Mouse (Mus musculus) lung, adult 2 months (tissue): ENCODE results near the gene Vdac2. TPM values are rescaled to one million over a fixed set of nuclear protein-coding genes. Genes with fewer than 3 reads are reported as not detected.
A peak's percentile ranks its signal among the peaks of the same experiment; 100 is the strongest.

Source experiments
- DNase-seq: peaks from one replicate; pipeline ENCODE4 v3.0.0; 2022
- H3K4me1 ChIP-seq: fragments of 200-500 bp; 2 replicates; pipeline ENCODE4 v1.6.1; 2011; ENCODE audit warnings: low read length; ENCODE audit not compliant: control insufficient read depth, insufficient read depth
- H3K4me3 ChIP-seq: fragments of 200-500 bp; replicated peaks from 2 replicates; pipeline ENCODE3; 2011; ENCODE audit warnings: low read depth, mild to moderate bottlenecking, control low read depth, low read length; ENCODE audit errors: extremely low read depth
- CTCF ChIP-seq: fragments of 200-500 bp; IDR thresholded peaks from 2 replicates; pipeline ENCODE4 v1.5.1; 2011; ENCODE audit warnings: mild to moderate bottlenecking, low read length, control low read depth; ENCODE audit not compliant: insufficient read depth
- POLR2A ChIP-seq: fragments of 200-500 bp; IDR thresholded peaks from 2 replicates; pipeline ENCODE4 v1.6.1; 2011; ENCODE audit warnings: low read depth, mild to moderate bottlenecking, control low read depth, low read length, borderline replicate concordance; ENCODE audit errors: extremely low read depth
- WGBS: fragments of 180-500 bp; shearing (Covaris S2); methylation state at CpG from one replicate; pipeline ENCODE4 v1.1.7; 2018; 5-methylcytosine and 5-hydroxymethylcytosine counted together
- polyA plus RNA-seq: library from polyadenylated mRNA; depleted of rRNA; stranded (reverse); fragments of >200 nt; gene quantifications from 2 replicates; pipeline ENCODE4 v1.2.3, GENCODE M21; 2012

The Vdac2 gene
- polyA plus RNA-seq, 1 experiment, result 95.7 TPM

GRCm38 (mm10) chr14:21813847-21814246, 11.2 kb upstream of the Vdac2 start:
- no peak for TF ChIP-seq POLR2A
- TF ChIP-seq CTCF, result no peak
- Histone ChIP-seq H3K4me3 (no peak overlapping the region), H3K4me1 (peaks cover 8% of the 10 kb centered on the region; the same call in 1 of the 2 replicates)
- DNase-seq, result no peak
- 68% methylated on average over 3 of the region's 3 CpGs for WGBS

GRCm38 (mm10) chr14:21814606-21815005, 10.4 kb upstream of the Vdac2 start:
- DNase-seq, result no peak
- Histone ChIP-seq H3K4me1 (peaks cover 8% of the 10 kb centered on the region; the same call in 1 of the 2 replicates), H3K4me3 (no peak overlapping the region)
- TF ChIP-seq CTCF (no peak), POLR2A (no peak)
- WGBS, result 90% methylated on average over 4 of the region's 4 CpGs

- TF ChIP-seq CTCF, result no peak
- no peak for TF ChIP-seq POLR2A
- no peak for DNase-seq
- Histone ChIP-seq H3K4me1 (peaks cover 8% of the 10 kb centered on the region; the same call in 1 of the 2 replicates), H3K4me3 (no peak overlapping the region)
- 74% methylated on average over 3 of the region's 3 CpGs for WGBS
Observed at GRCm38 (mm10) chr14:21816255-21816654, 8.8 kb upstream of the Vdac2 start.

- no peak for TF ChIP-seq CTCF
- no peak for TF ChIP-seq POLR2A
- DNase-seq, result no peak
- no peak overlapping the region for H3K4me3 ChIP-seq
- WGBS, result 60% methylated on average over 4 of the region's 4 CpGs
- peaks cover 8% of the 10 kb centered on the region; the same call in 1 of the 2 replicates for H3K4me1 ChIP-seq
Observed at GRCm38 (mm10) chr14:21817453-21817852, 7.6 kb upstream of the Vdac2 start.

GRCm38 (mm10) chr14:21820880-21821505, 4.0 kb upstream of the Vdac2 start:
- DNase-seq, result no peak
- peak; percentile 37; the same call in 1 of the 2 replicates for TF ChIP-seq CTCF
- no peak for TF ChIP-seq POLR2A
- Histone ChIP-seq H3K4me3 (no peak overlapping the region), H3K4me1 (peaks cover 5% of the 10 kb centered on the region; the same call in 1 of the 2 replicates)
- WGBS, result 84% methylated on average over 4 of the region's 4 CpGs

- TF ChIP-seq CTCF (no peak), POLR2A (no peak)
- Histone ChIP-seq H3K4me1 (peaks cover 5% of the 10 kb centered on the region; the same call in 1 of the 2 replicates), H3K4me3 (no peak overlapping the region)
- DNase-seq, result no peak
- WGBS, result 72% methylated on average over 7 of the region's 7 CpGs
Observed at GRCm38 (mm10) chr14:21822307-21822706, 2.7 kb upstream of the Vdac2 start.

- peak; percentile 65 for DNase-seq
- WGBS, result 13% methylated on average over 7 of the region's 7 CpGs
- peak; percentile 71; the same call in 1 of the 2 replicates for TF ChIP-seq POLR2A
- TF ChIP-seq CTCF, result no peak
- Histone ChIP-seq H3K4me1 (peaks cover 5% of the 10 kb centered on the region; the same call in 1 of the 2 replicates), H3K4me3 (no peak overlapping the region)
Observed at GRCm38 (mm10) chr14:21822795-21823374, 2.2 kb upstream of the Vdac2 start.

GRCm38 (mm10) chr14:21823897-21824296, 1.1 kb upstream of the Vdac2 start:
- H3K4me1 ChIP-seq, result peaks cover 5% of the 10 kb centered on the region; the same call in 1 of the 2 replicates
- TF ChIP-seq CTCF (no peak), POLR2A (no peak)
- 56% methylated on average over 7 of the region's 7 CpGs for WGBS
- H3K4me3 ChIP-seq, result no peak overlapping the region
- DNase-seq, result peak; percentile 26

GRCm38 (mm10) chr14:21825786-21826491, 901 bp downstream of the Vdac2 start:
- TF ChIP-seq CTCF (no peak), POLR2A (no peak)
- H3K4me3 ChIP-seq, result no peak overlapping the region
- peaks cover 8% of the 10 kb centered on the region; the same call in 1 of the 2 replicates for H3K4me1 ChIP-seq
- DNase-seq, result no peak
- WGBS, result 67% methylated on average over 9 of the region's 9 CpGs
